Mouse (Mus musculus): ENCODE data around the gene Aqp9. TPM values are rescaled to one million over a fixed set of nuclear protein-coding genes. Genes with fewer than 3 reads are reported as not detected.

Aqp9 gene
- polyA plus RNA-seq, 1 experiment from 2014 or later: 0.12 TPM

- ATAC-seq (ENCODE audit: low FRiP score): no peak
- Histone ChIP-seq H3K27ac (ENCODE audit: low read depth, low read length) (no peak overlapping the region), H3K36me3 (ENCODE audit: control insufficient read depth, insufficient read depth, low read length) (no peaks in the 10 kb centered on the region), H3K27me3 (ENCODE audit: control insufficient read depth, insufficient read depth, low read length) (no peaks in the 10 kb centered on the region), H3K4me2 (no peak overlapping the region), H3K4me3 (ENCODE audit: low read depth, low read length) (no peak overlapping the region), H3K9me3 (ENCODE audit: control insufficient read depth, low read length) (no peaks in the 10 kb centered on the region), H3K4me1 (ENCODE audit: control insufficient read depth, insufficient read depth, low read length) (peaks cover 3% of the 10 kb centered on the region), H3K9ac (ENCODE audit: low read length) (no peak overlapping the region)
- no peak for DNase-seq (ENCODE audit: low spot score, missing footprints)
- 69% methylated on average over 12 of the region's 12 CpGs for WGBS
Measured at GRCm38 (mm10) chr9:71162858-71163740, 5.4 kb downstream of the Aqp9 start.

GRCm38 (mm10) chr9:71162131-71162857 is 6.2 kb downstream of the Aqp9 start:
- no peak overlapping the region for H3K9ac ChIP-seq (ENCODE audit: low read length)
- H3K4me2 ChIP-seq: no peak overlapping the region
- no peak overlapping the region for H3K4me3 ChIP-seq (ENCODE audit: low read depth, low read length)
- ATAC-seq (ENCODE audit: low FRiP score) (no peak), DNase-seq (ENCODE audit: low spot score, missing footprints) (no peak)
- 85% methylated on average over 8 of the region's 8 CpGs for WGBS
- H3K27me3 ChIP-seq (ENCODE audit: control insufficient read depth, insufficient read depth, low read length): no peaks in the 10 kb centered on the region
- H3K27ac ChIP-seq (ENCODE audit: low read depth, low read length): no peak overlapping the region
- H3K36me3 ChIP-seq (ENCODE audit: control insufficient read depth, insufficient read depth, low read length): no peaks in the 10 kb centered on the region
- H3K4me1 ChIP-seq (ENCODE audit: control insufficient read depth, insufficient read depth, low read length): no peaks in the 10 kb centered on the region
- H3K9me3 ChIP-seq (ENCODE audit: control insufficient read depth, low read length): no peaks in the 10 kb centered on the region

- no peak for ATAC-seq (ENCODE audit: low FRiP score)
- no peaks in the 10 kb centered on the region for H3K27me3 ChIP-seq (ENCODE audit: control insufficient read depth, insufficient read depth, low read length)
- WGBS: 91% methylated on average over 13 of the region's 13 CpGs
- no peak for DNase-seq (ENCODE audit: low spot score, missing footprints)
- no peak overlapping the region for H3K9ac ChIP-seq (ENCODE audit: low read length)
- H3K27ac ChIP-seq (ENCODE audit: low read depth, low read length): no peak overlapping the region
- H3K4me2 ChIP-seq: no peak overlapping the region
- no peaks in the 10 kb centered on the region for H3K4me1 ChIP-seq (ENCODE audit: control insufficient read depth, insufficient read depth, low read length)
- H3K9me3 ChIP-seq (ENCODE audit: control insufficient read depth, low read length): no peaks in the 10 kb centered on the region
- H3K36me3 ChIP-seq (ENCODE audit: control insufficient read depth, insufficient read depth, low read length): no peaks in the 10 kb centered on the region
- no peak overlapping the region for H3K4me3 ChIP-seq (ENCODE audit: low read depth, low read length)
Measured at GRCm38 (mm10) chr9:71160849-71161711, 7.4 kb downstream of the Aqp9 start.

GRCm38 (mm10) chr9:71159686-71160085 is 8.8 kb downstream of the Aqp9 start:
- DNase-seq (ENCODE audit: low spot score, missing footprints) (no peak), ATAC-seq (ENCODE audit: low FRiP score) (no peak)
- WGBS: 90% methylated on average over 5 of the region's 5 CpGs
- H3K4me2 ChIP-seq: no peak overlapping the region
- H3K4me3 ChIP-seq (ENCODE audit: low read depth, low read length): no peak overlapping the region
- H3K4me1 ChIP-seq (ENCODE audit: control insufficient read depth, insufficient read depth, low read length): no peaks in the 10 kb centered on the region
- H3K9me3 ChIP-seq (ENCODE audit: control insufficient read depth, low read length): no peaks in the 10 kb centered on the region
- H3K9ac ChIP-seq (ENCODE audit: low read length): no peak overlapping the region
- no peaks in the 10 kb centered on the region for H3K36me3 ChIP-seq (ENCODE audit: control insufficient read depth, insufficient read depth, low read length)
- H3K27ac ChIP-seq (ENCODE audit: low read depth, low read length): no peak overlapping the region
- no peaks in the 10 kb centered on the region for H3K27me3 ChIP-seq (ENCODE audit: control insufficient read depth, insufficient read depth, low read length)

- Histone ChIP-seq H3K4me1 (ENCODE audit: control insufficient read depth, insufficient read depth, low read length) (no peaks in the 10 kb centered on the region), H3K4me3 (ENCODE audit: low read depth, low read length) (no peak overlapping the region), H3K9me3 (ENCODE audit: control insufficient read depth, low read length) (no peaks in the 10 kb centered on the region), H3K36me3 (ENCODE audit: control insufficient read depth, insufficient read depth, low read length) (no peaks in the 10 kb centered on the region), H3K9ac (ENCODE audit: low read length) (no peak overlapping the region), H3K27ac (ENCODE audit: low read depth, low read length) (no peak overlapping the region), H3K27me3 (ENCODE audit: control insufficient read depth, insufficient read depth, low read length) (no peaks in the 10 kb centered on the region), H3K4me2 (no peak overlapping the region)
- ATAC-seq (ENCODE audit: low FRiP score): no peak
- no peak for DNase-seq (ENCODE audit: low spot score, missing footprints)
- WGBS: 90% methylated on average over 7 of the region's 7 CpGs
Measured at GRCm38 (mm10) chr9:71159060-71159626, 9.3 kb downstream of the Aqp9 start.

- Histone ChIP-seq H3K36me3 (ENCODE audit: control insufficient read depth, insufficient read depth, low read length) (no peaks in the 10 kb centered on the region), H3K27ac (ENCODE audit: low read depth, low read length) (no peak overlapping the region), H3K9me3 (ENCODE audit: control insufficient read depth, low read length) (no peaks in the 10 kb centered on the region), H3K4me1 (ENCODE audit: control insufficient read depth, insufficient read depth, low read length) (no peaks in the 10 kb centered on the region), H3K4me3 (ENCODE audit: low read depth, low read length) (no peak overlapping the region), H3K4me2 (no peak overlapping the region), H3K9ac (ENCODE audit: low read length) (no peak overlapping the region), H3K27me3 (ENCODE audit: control insufficient read depth, insufficient read depth, low read length) (no peaks in the 10 kb centered on the region)
- DNase-seq (ENCODE audit: low spot score, missing footprints): no peak
- ATAC-seq (ENCODE audit: low FRiP score): no peak
- WGBS: 92% methylated on average over 15 of the region's 15 CpGs
Measured at GRCm38 (mm10) chr9:71157921-71158646, 10.4 kb downstream of the Aqp9 start.

- WGBS: 75% methylated on average over 9 of the region's 9 CpGs
- H3K4me2 ChIP-seq: no peak overlapping the region
- H3K9me3 ChIP-seq (ENCODE audit: control insufficient read depth, low read length): no peaks in the 10 kb centered on the region
- ATAC-seq (ENCODE audit: low FRiP score) (no peak), DNase-seq (ENCODE audit: low spot score, missing footprints) (no peak)
- H3K9ac ChIP-seq (ENCODE audit: low read length): no peak overlapping the region
- H3K27me3 ChIP-seq (ENCODE audit: control insufficient read depth, insufficient read depth, low read length): no peaks in the 10 kb centered on the region
- H3K4me3 ChIP-seq (ENCODE audit: low read depth, low read length): no peak overlapping the region
- H3K36me3 ChIP-seq (ENCODE audit: control insufficient read depth, insufficient read depth, low read length): no peaks in the 10 kb centered on the region
- H3K27ac ChIP-seq (ENCODE audit: low read depth, low read length): no peak overlapping the region
- H3K4me1 ChIP-seq (ENCODE audit: control insufficient read depth, insufficient read depth, low read length): no peaks in the 10 kb centered on the region
Measured at GRCm38 (mm10) chr9:71156447-71157035, 11.9 kb downstream of the Aqp9 start.

GRCm38 (mm10) chr9:71155399-71156005 is 13.0 kb downstream of the Aqp9 start:
- DNase-seq (ENCODE audit: low spot score, missing footprints) (no peak), ATAC-seq (ENCODE audit: low FRiP score) (no peak)
- 85% methylated on average over 7 of the region's 7 CpGs for WGBS
- H3K27me3 ChIP-seq (ENCODE audit: control insufficient read depth, insufficient read depth, low read length): no peaks in the 10 kb centered on the region
- H3K9me3 ChIP-seq (ENCODE audit: control insufficient read depth, low read length): no peaks in the 10 kb centered on the region
- H3K4me1 ChIP-seq (ENCODE audit: control insufficient read depth, insufficient read depth, low read length): no peaks in the 10 kb centered on the region
- no peak overlapping the region for H3K4me3 ChIP-seq (ENCODE audit: low read depth, low read length)
- H3K27ac ChIP-seq (ENCODE audit: low read depth, low read length): no peak overlapping the region
- no peak overlapping the region for H3K4me2 ChIP-seq
- no peaks in the 10 kb centered on the region for H3K36me3 ChIP-seq (ENCODE audit: control insufficient read depth, insufficient read depth, low read length)
- no peak overlapping the region for H3K9ac ChIP-seq (ENCODE audit: low read length)
